Mouse (Mus musculus) embryonic facial prominence, embryonic 15.5 days (tissue): ENCODE results near the gene Gm11444. TPM values are rescaled to one million over a fixed set of nuclear protein-coding genes. Genes with fewer than 3 reads are reported as not detected.
A peak's percentile ranks its signal among the peaks of the same experiment; 100 is the strongest.

Experiments
- ATAC-seq: fragments of 200-750 bp; cut with Nextera tagmentation; 2 replicates; pipeline ENCODE4 v1.8.0; 2017; ENCODE audit warnings: low read depth, moderate TSS enrichment; ENCODE audit not compliant: insufficient number of reproducible peaks, low FRiP score, low TSS enrichment
- H3K27ac ChIP-seq: fragments of 300-500 bp; sonication (generic); replicated peaks from 2 replicates; pipeline ENCODE4 v1.5.1; 2015; ENCODE audit warnings: mild to moderate bottlenecking, inconsistent platforms
- H3K27me3 ChIP-seq: fragments of 300-500 bp; sonication (generic); 2 replicates; pipeline ENCODE4 v1.6.1; 2015; ENCODE audit warnings: inconsistent platforms
- H3K36me3 ChIP-seq: fragments of 300-500 bp; sonication (generic); 2 replicates; pipeline ENCODE4 v1.6.1; 2015; ENCODE audit warnings: mild to moderate bottlenecking, inconsistent platforms
- H3K4me1 ChIP-seq: fragments of 300-500 bp; sonication (generic); 2 replicates; pipeline ENCODE4 v1.6.1; 2015; ENCODE audit warnings: inconsistent platforms
- H3K4me2 ChIP-seq: fragments of 300-500 bp; sonication (generic); replicated peaks from 2 replicates; pipeline ENCODE4 v1.6.1; 2015; ENCODE audit warnings: mild to moderate bottlenecking, inconsistent platforms
- H3K4me3 ChIP-seq: fragments of 300-500 bp; sonication (generic); replicated peaks from 2 replicates; pipeline ENCODE4 v1.5.1; 2015; ENCODE audit warnings: mild to moderate bottlenecking, inconsistent platforms
- H3K9ac ChIP-seq: fragments of 300-500 bp; sonication (generic); 2 replicates; pipeline ENCODE4 v1.6.1; 2015; ENCODE audit warnings: inconsistent platforms
- H3K9me3 ChIP-seq: fragments of 300-500 bp; sonication (generic); replicated peaks from 2 replicates; pipeline ENCODE4 v1.6.1; 2016; ENCODE audit warnings: inconsistent platforms
- WGBS: fragments of 180-500 bp; shearing (Covaris S2); methylation state at CpG from one replicate; pipeline ENCODE4 v1.1.7; 2015; 5-methylcytosine and 5-hydroxymethylcytosine counted together
- polyA plus RNA-seq: library from polyadenylated mRNA; unstranded; fragments of >200 nt; fragmentation: Nextera tagmentation; extraction: Ambion mirVana; gene quantifications from 2 replicates; pipeline ENCODE4 v1.2.1, GENCODE M21; 2015

The Gm11444 gene
- polyA plus RNA-seq, 1 experiment from 2014 or later: 0.31 TPM

DNA sequence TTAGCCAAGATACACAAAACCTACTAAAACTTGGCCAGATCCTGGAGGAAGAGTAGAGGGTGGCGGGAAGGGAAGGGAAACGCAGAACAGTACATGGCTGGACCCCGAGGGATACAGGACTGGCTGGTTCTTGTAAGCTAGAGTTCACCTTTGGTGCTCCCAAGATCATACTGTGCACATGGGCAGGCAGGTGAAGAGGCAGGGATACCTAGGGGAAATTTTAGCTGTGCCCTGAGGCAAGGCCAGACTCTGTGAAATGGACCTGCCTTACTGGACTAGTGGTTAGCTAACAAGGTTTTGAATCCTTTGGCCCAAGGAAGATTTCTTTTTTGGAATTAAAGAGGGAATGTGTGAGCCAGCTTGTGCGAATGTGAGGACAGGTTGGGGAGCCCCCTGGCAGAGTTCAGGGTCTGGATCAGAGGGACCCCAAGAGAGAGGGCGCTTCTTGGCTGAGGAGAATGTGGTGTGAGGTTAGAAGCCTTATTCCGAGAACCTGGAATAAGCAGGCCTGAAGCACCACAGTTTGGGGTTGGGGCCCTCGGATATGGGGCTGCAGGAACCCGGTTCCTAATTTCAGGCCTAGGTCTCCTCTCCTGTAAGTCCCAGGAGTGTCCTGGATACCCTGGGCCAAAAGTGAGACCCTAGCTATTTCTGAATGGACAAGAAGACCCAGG lies 39.1 kb upstream of the Gm11444 start:
- no peak overlapping the region for H3K9ac ChIP-seq
- H3K4me2 ChIP-seq: no peak overlapping the region
- H3K27me3 ChIP-seq: peaks cover 88% of the 10 kb centered on the region
- H3K9me3 ChIP-seq: no peaks in the 10 kb centered on the region
- no peak for ATAC-seq
- H3K4me1 ChIP-seq: peaks cover 26% of the 10 kb centered on the region
- no peak overlapping the region for H3K4me3 ChIP-seq
- H3K27ac ChIP-seq: no peak overlapping the region
- no peaks in the 10 kb centered on the region for H3K36me3 ChIP-seq
- 58% methylated on average over 8 of the region's 8 CpGs for WGBS

DNA sequence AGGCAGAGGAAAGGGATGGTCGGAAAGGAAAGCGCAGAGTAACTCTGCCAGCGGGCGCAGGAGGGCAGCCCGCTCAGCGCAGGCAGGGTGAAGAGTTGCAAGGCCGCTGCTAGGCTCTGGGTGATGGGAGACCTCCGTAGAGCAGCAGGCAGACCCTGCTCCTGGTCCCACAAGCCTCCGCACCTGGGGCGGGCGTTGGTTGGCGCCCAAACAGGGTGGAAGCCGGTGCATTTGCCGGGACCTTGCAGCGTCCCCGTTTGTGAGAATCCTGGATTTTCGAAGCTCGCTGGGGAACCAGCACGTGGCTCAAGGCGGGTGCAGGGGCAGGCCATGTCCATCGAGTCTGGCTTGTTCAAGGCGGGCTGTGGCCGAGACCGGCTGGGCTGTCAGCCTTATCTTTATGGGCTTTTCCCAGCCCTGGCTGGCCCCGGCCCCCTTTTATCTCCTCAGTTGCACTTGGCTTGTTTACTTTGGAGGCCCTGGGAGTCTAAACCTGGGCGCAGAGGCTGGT lies 38.4 kb upstream of the Gm11444 start:
- ATAC-seq: no peak
- Histone ChIP-seq H3K9me3 (no peaks in the 10 kb centered on the region), H3K4me2 (no peak overlapping the region), H3K27ac (no peak overlapping the region), H3K27me3 (peaks cover 84% of the 10 kb centered on the region), H3K4me3 (peak overlapping the region; percentile 3; the same call in 1 of the 2 replicates), H3K9ac (no peak overlapping the region), H3K36me3 (no peaks in the 10 kb centered on the region), H3K4me1 (peaks cover 26% of the 10 kb centered on the region)
- WGBS: 14% methylated on average over 26 of the region's 26 CpGs

DNA sequence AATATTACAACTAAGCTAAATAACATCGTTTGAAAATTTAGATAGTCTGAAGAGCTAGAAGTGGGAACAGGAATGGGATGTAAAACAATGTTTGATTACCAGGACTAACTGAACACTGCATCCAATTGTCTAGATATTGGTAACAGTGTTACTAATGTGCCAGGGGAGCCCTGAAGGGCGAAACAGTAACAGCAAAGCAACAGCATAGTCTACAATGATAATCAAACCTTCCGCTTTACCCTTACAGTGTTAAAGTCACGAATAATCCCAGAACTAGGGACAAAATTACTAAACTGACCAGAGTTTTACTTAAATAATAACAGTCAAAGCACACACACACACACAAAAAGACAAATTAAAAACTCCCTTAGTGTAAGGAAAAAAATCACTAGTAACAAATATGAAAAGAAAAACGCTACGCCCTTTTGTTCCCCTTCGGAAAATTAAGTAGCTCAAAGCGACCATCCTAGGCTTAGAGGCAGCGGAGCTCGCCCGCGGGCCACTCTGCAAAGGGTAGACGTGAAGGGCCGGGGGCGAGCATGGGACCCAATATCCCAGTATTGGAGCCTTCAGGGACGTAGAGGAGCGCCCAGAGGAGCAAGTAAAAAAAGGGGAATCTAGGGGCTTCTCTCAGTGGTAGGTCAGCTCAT lies 37.8 kb upstream of the Gm11444 start:
- 0 out of 2 replicates have a peak overlapping the region, but pooled peaks have one; percentile 3 for H3K4me3 ChIP-seq
- H3K9ac ChIP-seq: no peak overlapping the region
- no peak overlapping the region for H3K27ac ChIP-seq
- peaks cover 26% of the 10 kb centered on the region for H3K4me1 ChIP-seq
- no peak for ATAC-seq
- no peaks in the 10 kb centered on the region for H3K9me3 ChIP-seq
- no peaks in the 10 kb centered on the region for H3K36me3 ChIP-seq
- H3K27me3 ChIP-seq: peaks cover 82% of the 10 kb centered on the region
- WGBS: 4% methylated on average over 17 of the region's 17 CpGs
- H3K4me2 ChIP-seq: no peak overlapping the region

DNA sequence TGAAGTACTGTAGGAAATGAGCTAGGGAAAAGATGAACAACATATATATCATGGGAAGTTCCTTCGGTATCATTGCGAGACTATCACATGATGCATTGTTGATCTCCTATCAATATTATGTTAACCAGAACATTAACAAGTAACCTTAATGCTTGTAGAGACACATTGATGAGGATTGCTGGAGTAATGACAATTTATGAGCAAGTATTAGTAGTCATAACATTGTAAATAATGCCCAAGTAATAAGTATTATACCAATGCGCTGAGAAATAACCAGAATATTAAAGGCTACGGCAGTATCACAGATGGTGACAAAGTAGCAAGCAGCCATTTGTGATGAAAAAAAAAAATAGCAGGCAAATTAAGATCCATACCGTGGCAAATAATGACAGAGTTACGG lies 37.1 kb upstream of the Gm11444 start:
- Histone ChIP-seq H3K4me2 (no peak overlapping the region), H3K27ac (no peak overlapping the region), H3K27me3 (peaks cover 77% of the 10 kb centered on the region), H3K9me3 (no peaks in the 10 kb centered on the region), H3K36me3 (no peaks in the 10 kb centered on the region), H3K4me3 (no peak overlapping the region), H3K9ac (no peak overlapping the region), H3K4me1 (peaks cover 26% of the 10 kb centered on the region)
- 20% methylated on average over 6 of the region's 6 CpGs for WGBS
- ATAC-seq: no peak

DNA sequence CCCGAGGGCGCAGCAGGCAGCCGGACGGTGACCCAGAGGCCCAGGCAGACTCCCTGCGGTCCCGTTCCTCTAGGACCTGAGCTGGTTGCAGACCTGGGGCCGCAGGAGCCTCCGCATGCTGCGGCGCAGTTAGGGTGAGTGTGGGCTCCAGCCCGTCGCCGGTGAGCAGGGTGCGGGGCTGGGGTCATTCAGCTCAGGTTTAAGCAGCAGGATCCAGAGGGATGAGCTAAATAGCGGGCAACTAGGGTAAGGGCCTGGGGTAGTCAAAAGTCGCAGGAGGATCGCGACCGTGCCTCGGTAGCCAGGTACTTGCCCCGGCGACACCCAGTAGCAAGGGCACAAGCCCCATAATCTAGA lies 36.3 kb upstream of the Gm11444 start:
- Histone ChIP-seq H3K27ac (no peak overlapping the region), H3K4me2 (no peak overlapping the region), H3K4me3 (no peak overlapping the region), H3K9me3 (no peaks in the 10 kb centered on the region), H3K4me1 (peaks cover 26% of the 10 kb centered on the region), H3K9ac (no peak overlapping the region), H3K36me3 (no peaks in the 10 kb centered on the region), H3K27me3 (peaks cover 71% of the 10 kb centered on the region)
- ATAC-seq: no peak
- 7% methylated on average over 22 of the region's 22 CpGs for WGBS

DNA sequence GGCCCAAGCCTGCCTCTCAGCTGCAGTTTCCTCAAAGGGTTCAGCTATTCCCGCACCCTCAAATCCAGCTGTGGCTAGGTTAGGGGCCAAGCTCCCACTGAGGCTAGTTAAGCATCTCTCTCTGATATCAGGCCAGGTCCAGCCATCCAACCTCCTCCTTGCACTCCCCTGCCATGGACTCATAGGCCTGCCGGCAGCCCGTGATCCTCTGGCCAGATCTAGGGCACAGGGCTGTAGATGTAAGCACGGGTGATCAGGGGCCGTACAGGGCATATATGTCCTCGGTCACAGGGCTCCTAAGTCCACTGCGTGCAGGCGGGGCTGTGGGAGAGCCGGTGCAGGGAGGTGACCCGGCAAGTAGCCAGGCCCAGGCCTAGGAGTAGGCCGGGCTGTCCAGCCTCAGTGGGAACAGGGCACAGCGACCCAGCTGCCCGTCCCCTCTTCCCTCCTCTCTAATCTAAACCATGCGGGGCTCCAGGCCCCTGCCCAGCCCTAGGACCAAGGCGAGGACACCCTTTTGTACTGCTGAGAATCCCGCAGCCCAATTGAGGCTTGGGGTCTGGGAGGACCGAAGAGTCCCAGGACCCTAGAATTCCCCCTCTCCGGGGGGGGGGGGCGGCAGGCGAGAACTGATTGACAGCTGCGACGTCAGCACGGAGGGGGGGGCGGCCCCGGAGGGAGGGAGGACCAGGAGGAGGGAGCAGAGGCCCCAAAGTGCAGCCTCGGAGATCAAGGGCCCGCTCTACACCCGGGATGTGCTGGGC lies 35.7 kb upstream of the Gm11444 start, which contains the start of gene Tbx4:
Tbx4 (plus strand) TSS at position 758 of the 764 bp plus-strand sequence.
- no peak within 1 kb of the TSS for H3K9ac ChIP-seq

DNA sequence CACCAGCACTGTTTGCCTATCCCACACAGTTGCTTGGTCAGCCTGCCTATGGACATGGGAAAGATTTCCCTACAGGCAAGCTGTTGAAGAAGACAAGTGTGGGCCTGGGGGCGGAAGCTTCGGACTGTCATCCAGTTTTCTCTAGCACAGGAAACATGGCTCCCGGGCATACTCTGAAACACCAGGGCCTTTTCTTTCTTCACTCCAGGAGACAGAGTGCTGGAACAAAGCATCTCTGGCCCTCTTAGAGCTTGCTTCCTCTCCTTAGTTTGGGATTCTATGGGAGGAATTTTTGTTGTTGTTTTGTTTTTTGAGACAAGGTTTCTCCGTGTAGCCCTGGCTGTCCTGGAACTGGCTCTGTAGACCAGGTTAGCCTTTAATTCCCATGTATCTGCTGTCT lies 34.4 kb upstream of the Gm11444 start:
- no peak overlapping the region for H3K27ac ChIP-seq

More for the DNA sequence above, 35.7 kb upstream of the Gm11444 start, which contains the start of gene Tbx4:
- Histone ChIP-seq H3K27ac (no peak within 1 kb of the TSS), H3K27me3 (peaks cover 69% of the 10 kb centered on the region), H3K4me1 (peaks cover 22% of the 10 kb centered on the region), H3K9me3 (no peaks in the 10 kb centered on the region), H3K36me3 (no peaks in the 10 kb centered on the region), H3K4me2 (no peak within 1 kb of the TSS), H3K4me3 (no peak within 1 kb of the TSS)
- no peak for ATAC-seq
- 29% methylated on average over 24 of the region's 28 CpGs for WGBS

DNA sequence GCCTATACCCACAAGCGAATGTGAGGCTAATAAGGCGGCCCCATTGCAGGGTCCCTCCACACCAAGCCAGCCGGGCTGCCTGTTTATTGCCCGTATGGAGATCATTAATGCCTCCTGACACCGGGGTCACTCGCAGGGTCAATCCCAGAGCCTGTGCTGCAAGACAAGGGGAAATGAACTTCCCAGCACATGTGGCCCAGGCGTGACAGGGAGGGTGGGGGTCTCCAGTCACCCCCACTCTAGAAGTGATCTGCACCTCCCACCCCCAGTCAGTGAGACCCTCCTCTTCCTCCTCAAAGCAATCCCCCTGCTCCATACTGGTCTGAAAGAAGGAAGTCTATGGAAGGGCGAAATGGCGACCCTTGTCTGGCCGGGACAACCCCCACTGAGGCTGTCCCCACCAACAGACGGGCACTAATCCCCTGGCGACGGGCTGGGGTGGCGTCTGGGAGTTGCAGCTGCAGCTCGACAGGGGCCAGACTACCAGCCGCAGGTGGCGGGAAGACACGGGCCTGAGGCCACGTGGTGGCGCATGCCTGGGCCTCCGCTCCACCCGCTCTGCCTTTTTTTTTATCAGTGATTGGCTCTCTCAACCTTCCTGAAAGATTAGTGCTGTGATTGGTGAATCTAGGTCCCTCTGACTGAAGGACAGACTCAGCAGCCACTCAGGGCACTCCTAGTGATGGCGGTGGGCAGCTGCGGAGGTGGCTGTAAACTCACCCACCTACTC lies 26.1 kb upstream of the Gm11444 start:
- no peak for ATAC-seq
- no peaks in the 10 kb centered on the region for H3K9me3 ChIP-seq
- H3K9ac ChIP-seq: no peak overlapping the region
- WGBS: 48% methylated on average over 24 of the region's 24 CpGs
- H3K27ac ChIP-seq: no peak overlapping the region
- no peak overlapping the region for H3K4me2 ChIP-seq
- H3K4me1 ChIP-seq: no peaks in the 10 kb centered on the region
- H3K36me3 ChIP-seq: no peaks in the 10 kb centered on the region
- H3K27me3 ChIP-seq: peaks cover 10% of the 10 kb centered on the region; the same call in 1 of the 2 replicates
- H3K4me3 ChIP-seq: no peak overlapping the region

More for the DNA sequence above, 34.4 kb upstream of the Gm11444 start:
- no peak for ATAC-seq
- H3K36me3 ChIP-seq: no peaks in the 10 kb centered on the region
- H3K4me1 ChIP-seq: peaks cover 12% of the 10 kb centered on the region
- WGBS: 44% methylated on average over 4 of the region's 4 CpGs
- H3K9ac ChIP-seq: no peak overlapping the region
- no peak overlapping the region for H3K4me2 ChIP-seq
- H3K4me3 ChIP-seq: no peak overlapping the region
- H3K27me3 ChIP-seq: peaks cover 62% of the 10 kb centered on the region
- no peaks in the 10 kb centered on the region for H3K9me3 ChIP-seq

DNA sequence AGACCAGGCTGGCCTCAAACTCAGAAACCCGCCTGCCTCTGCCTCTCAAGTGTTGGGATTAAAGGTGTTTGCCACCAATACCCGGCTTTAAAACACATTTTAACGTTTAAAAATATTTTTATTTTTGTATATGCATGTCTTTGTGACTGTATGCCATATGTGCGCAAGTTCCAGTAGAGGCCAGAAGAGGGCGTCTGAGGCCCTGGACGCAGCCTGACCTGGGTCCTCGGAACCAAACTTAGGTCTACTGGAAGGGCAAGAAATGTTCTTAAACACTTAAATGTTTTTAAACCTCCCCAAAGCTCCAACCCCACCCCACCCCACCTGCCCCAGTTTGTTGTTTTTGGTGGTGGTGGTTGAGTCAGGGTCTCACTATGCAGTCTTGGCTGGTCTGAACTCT lies 14.2 kb upstream of the Gm11444 start:
- Histone ChIP-seq H3K4me1 (no peaks in the 10 kb centered on the region), H3K9ac (no peak overlapping the region), H3K36me3 (no peaks in the 10 kb centered on the region), H3K27ac (no peak overlapping the region), H3K4me2 (no peak overlapping the region), H3K4me3 (no peak overlapping the region), H3K27me3 (no peaks in the 10 kb centered on the region), H3K9me3 (no peaks in the 10 kb centered on the region)
- ATAC-seq: no peak
- 35% methylated on average over 7 of the region's 7 CpGs for WGBS

DNA sequence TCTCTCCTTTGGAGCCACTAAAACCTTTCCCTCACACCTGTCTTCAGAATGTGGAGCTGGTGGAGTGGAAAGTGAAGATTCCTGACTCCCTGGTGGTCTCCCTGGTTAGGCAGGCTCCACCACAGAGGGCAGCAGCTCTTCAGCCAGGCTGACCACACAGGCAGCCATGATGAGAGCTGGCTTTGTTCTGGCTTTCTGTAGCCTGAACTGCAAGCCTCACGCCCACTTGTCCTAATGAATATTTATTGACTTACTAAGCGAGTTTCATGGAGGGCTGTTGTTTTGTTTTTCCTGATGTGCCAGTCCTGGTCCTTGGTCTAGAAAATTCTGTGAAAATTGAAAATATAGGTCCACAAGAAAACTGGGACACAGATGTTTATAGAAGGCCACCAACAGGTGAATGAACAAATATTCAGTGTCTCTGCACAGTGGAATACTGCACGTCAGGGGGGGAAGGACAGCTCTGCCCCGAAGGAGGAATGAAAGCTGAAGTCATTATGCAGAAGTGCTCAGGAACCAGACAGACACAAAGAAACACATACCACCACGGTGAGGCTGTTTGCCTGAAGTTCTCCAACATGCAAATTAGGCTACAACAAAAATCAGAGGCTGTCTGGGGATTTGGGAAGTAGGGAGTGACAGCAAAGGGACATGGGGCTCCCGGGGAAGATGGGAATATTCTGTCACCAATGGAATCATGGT lies 8.0 kb upstream of the Gm11444 start:
- no peaks in the 10 kb centered on the region for H3K27me3 ChIP-seq
- H3K4me1 ChIP-seq: no peaks in the 10 kb centered on the region
- H3K4me3 ChIP-seq: no peak overlapping the region
- ATAC-seq: no peak
- H3K27ac ChIP-seq: no peak overlapping the region
- H3K36me3 ChIP-seq: no peaks in the 10 kb centered on the region
- H3K4me2 ChIP-seq: no peak overlapping the region
- WGBS: 22% methylated on average over 6 of the region's 6 CpGs
- no peaks in the 10 kb centered on the region for H3K9me3 ChIP-seq
- no peak overlapping the region for H3K9ac ChIP-seq
